Mouse (Mus musculus) stomach, embryonic 14.5 days (tissue): ENCODE measurements around the gene Celsr2. TPM values are rescaled to one million over a fixed set of nuclear protein-coding genes. Genes with fewer than 3 reads are reported as not detected.

Experiments
- ATAC-seq: fragments of 200-750 bp; cut with Nextera tagmentation; 2 replicates; pipeline ENCODE4 v1.8.0; 2017; ENCODE audit warnings: low read depth, moderate TSS enrichment; ENCODE audit not compliant: insufficient number of reproducible peaks, insufficient read depth, low FRiP score
- H3K27ac ChIP-seq: fragments of 300-500 bp; sonication (generic); 2 replicates; pipeline ENCODE4 v1.5.1; 2014; ENCODE audit warnings: mild to moderate bottlenecking, low read length, moderate library complexity, mixed read lengths
- H3K27me3 ChIP-seq: fragments of 300-500 bp; sonication (generic); 2 replicates; pipeline ENCODE4 v1.6.1; 2014; ENCODE audit warnings: low read length, control low read depth, mixed read lengths; ENCODE audit not compliant: control insufficient read depth, insufficient read depth
- H3K36me3 ChIP-seq: fragments of 300-500 bp; sonication (generic); 2 replicates; pipeline ENCODE4 v1.6.1; 2014; ENCODE audit warnings: mild to moderate bottlenecking, control low read depth, low read length, moderate library complexity, mixed read lengths; ENCODE audit not compliant: control insufficient read depth, insufficient read depth
- H3K4me1 ChIP-seq: fragments of 300-500 bp; sonication (generic); 2 replicates; pipeline ENCODE4 v1.6.1; 2014; ENCODE audit warnings: low read length, control low read depth, mixed read lengths; ENCODE audit not compliant: control insufficient read depth, insufficient read depth
- H3K4me2 ChIP-seq: fragments of 300-500 bp; sonication (generic); replicated peaks from 2 replicates; pipeline ENCODE4 v1.6.1; 2014; ENCODE audit warnings: low read depth, low read length, control low read depth
- H3K4me3 ChIP-seq: fragments of 300-500 bp; sonication (generic); 2 replicates; pipeline ENCODE4 v1.5.1; 2014; ENCODE audit warnings: low read depth, low read length, control low read depth
- H3K9ac ChIP-seq: fragments of 300-500 bp; sonication (generic); replicated peaks from 2 replicates; pipeline ENCODE4 v1.6.1; 2014; ENCODE audit warnings: low read depth, mild to moderate bottlenecking, control low read depth, low read length, moderate library complexity, mixed read lengths
- H3K9me3 ChIP-seq: fragments of 300-500 bp; sonication (generic); 2 replicates; pipeline ENCODE4 v1.6.1; 2016; ENCODE audit warnings: low read depth, low read length, control low read depth; ENCODE audit not compliant: control insufficient read depth
- WGBS: fragments of 180-500 bp; shearing (Covaris S2); extraction: QIAGEN DNeasy Blood & Tissue Kit; methylation state at CpG from one replicate; pipeline ENCODE4 v1.1.7; 2014; 5-methylcytosine and 5-hydroxymethylcytosine counted together
- polyA plus RNA-seq: library from polyadenylated mRNA; unstranded; fragments of >200 nt; fragmentation: Nextera tagmentation; extraction: Ambion mirVana; gene quantifications from 2 replicates; pipeline ENCODE4 v1.2.1, GENCODE M21; 2014

Celsr2 gene
- polyA plus RNA-seq, 1 experiment from 2014 or later: 20.6 TPM

DNA sequence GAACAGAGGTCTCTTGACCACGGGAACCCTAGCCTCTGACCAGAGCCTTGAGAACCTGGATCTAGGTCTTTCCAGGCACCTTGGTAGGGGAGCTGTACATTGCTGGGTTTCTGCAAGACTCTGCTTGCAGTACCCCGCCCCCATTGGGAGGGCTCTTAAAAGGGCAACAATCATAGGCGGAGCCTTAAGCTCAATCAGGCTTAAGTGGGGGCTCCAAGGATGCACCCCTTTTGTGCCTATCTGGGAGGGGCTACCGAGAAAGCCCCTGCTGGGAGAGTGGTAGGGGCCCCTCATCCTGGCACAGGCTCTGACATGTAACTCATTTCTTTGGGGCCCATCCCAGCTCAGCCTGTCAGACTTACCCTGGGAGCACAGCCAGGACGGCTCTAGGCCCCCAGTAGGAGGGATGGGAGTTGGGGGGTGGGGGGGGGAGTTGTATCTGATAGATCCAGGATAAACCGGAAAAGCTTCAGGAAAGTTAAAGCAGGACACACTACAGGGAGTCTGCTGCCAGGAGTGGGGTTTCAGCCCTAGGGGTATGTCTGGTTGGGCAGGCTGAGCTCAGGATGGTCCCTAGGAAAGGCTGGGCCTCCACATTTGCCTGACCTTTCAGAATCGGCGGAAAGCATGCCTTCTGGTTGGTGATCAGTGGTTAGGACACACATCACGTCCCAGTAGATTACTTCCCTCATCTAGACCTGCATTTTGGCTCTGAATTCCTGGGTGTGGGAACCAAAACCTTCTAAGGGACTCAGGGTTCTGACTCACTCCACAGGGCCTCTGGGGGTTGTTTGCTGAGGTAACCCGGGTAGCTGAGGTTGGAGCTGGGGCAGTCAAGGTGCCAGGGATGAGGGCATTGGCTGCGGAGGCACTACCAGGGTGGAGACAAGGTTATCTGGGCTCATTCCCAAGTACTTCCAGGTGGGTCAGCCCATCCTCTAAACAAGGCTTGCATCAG is 8.8 kb upstream of the Celsr2 start:
- Histone ChIP-seq H3K9ac (no peak overlapping the region), H3K36me3 (peaks cover 30% of the 10 kb centered on the region), H3K9me3 (no peaks in the 10 kb centered on the region), H3K27me3 (no peaks in the 10 kb centered on the region), H3K4me1 (peaks cover 17% of the 10 kb centered on the region), H3K4me3 (peak overlapping the region; percentile 8; the same call in 1 of the 2 replicates), H3K27ac (peak overlapping the region; percentile 12; the same call in 1 of the 2 replicates), H3K4me2 (peak overlapping the region; percentile 39)
- 20% methylated on average over 11 of the region's 11 CpGs for WGBS
- peak; percentile 63; the same call in 1 of the 2 replicates for ATAC-seq

DNA sequence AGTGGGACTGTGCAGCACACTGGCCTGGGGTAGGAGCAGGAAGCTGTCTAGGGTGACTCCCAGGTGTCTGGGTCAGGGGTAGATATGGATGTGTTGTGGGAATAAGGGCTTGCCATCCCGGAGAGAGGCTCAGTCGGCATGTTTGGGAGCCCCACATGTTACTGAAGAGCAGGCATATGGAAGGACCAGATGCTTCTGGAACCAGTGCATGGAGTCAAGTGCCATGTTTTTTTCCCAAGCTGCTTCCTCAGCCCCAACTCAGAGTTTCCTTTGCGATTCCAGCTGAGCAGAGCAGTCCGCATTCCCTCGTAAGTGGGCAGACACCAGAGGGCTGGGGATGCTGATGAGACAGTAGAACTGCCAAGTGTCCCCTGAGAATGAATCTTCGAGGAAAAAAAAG is 7.7 kb upstream of the Celsr2 start:
- H3K4me2 ChIP-seq: no peak overlapping the region
- no peak overlapping the region for H3K4me3 ChIP-seq
- no peak for ATAC-seq
- H3K4me1 ChIP-seq: peaks cover 20% of the 10 kb centered on the region
- no peaks in the 10 kb centered on the region for H3K27me3 ChIP-seq
- H3K9ac ChIP-seq: no peak overlapping the region
- peaks cover 21% of the 10 kb centered on the region for H3K36me3 ChIP-seq
- no peaks in the 10 kb centered on the region for H3K9me3 ChIP-seq
- 47% methylated on average over 6 of the region's 6 CpGs for WGBS
- H3K27ac ChIP-seq: no peak overlapping the region

DNA sequence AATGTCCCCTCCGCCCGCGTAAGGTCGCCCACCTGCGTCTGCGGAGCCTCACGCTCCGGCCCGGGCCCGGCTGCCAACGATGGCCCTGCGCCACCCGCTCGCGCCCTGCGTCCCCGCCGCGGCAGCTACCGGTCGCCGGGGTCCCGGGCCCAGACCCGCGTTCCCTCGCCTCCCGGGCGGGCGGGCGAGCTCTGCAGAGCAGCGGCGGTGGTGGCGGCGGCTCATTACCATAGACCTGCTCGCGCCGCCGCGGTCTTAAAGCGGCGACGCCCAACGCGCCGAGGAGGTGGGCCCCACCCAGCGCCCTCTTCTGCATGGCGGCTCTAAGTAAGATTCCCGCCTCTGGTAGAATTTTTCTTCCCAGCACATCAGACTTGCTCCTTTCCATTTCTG is 475 bp upstream of the Celsr2 start:
- Histone ChIP-seq H3K4me2 (peak overlapping the region; percentile 88), H3K36me3 (peaks cover 3% of the 10 kb centered on the region; the same call in 1 of the 2 replicates), H3K9ac (peak overlapping the region; percentile 57), H3K27me3 (0 out of 2 replicates have a peak, but pooled peaks cover 7% of the 10 kb centered on the region), H3K27ac (peak overlapping the region; percentile 56; the same call in 1 of the 2 replicates), H3K4me1 (peaks cover 15% of the 10 kb centered on the region), H3K9me3 (peaks cover 17% of the 10 kb centered on the region), H3K4me3 (peak overlapping the region; percentile 64)
- under 1% methylated on average over 45 of the region's 48 CpGs for WGBS
- ATAC-seq: peak; percentile 75

DNA sequence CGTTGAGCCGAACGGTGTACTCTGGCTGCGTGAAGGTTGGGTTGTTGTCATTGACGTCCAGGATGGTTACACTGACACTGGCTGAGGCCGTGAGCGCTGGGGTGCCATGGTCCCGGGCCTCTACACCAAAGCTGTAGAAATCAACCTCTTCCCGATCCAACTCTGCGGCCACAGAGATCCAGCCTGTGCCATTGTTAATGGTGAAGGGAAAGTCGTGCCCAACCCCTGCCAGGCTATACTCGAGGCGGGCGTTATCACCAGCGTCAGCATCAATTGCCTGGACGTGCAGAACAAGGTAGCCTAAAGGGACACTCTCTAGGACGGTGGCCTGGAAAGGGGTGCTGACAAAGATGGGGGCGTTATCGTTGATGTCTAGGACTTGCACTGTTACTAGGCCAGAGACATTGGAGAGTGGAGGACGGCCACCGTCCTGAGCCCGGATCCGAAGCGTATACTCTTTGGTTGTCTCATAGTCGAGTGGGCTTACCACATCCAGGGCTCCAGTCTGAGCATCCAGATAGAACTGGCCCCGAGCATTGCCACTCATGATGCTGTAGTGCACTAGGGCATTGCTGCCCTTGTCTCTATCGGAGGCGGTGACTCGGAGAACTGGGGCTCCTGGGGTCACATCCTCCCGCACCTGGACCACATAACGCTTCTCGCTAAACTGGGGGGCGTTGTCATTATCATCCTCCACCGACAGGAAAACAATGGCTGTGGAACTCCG is 1.6 kb downstream of the Celsr2 start:
- Histone ChIP-seq H3K27me3 (0 out of 2 replicates have a peak, but pooled peaks cover 7% of the 10 kb centered on the region), H3K4me3 (no peak overlapping the region), H3K9me3 (peaks cover 17% of the 10 kb centered on the region), H3K27ac (no peak overlapping the region), H3K9ac (no peak overlapping the region), H3K4me1 (peaks cover 17% of the 10 kb centered on the region), H3K4me2 (no peak overlapping the region), H3K36me3 (peaks cover 3% of the 10 kb centered on the region)
- no peak for ATAC-seq
- WGBS: 95% methylated on average over 35 of the region's 35 CpGs

DNA sequence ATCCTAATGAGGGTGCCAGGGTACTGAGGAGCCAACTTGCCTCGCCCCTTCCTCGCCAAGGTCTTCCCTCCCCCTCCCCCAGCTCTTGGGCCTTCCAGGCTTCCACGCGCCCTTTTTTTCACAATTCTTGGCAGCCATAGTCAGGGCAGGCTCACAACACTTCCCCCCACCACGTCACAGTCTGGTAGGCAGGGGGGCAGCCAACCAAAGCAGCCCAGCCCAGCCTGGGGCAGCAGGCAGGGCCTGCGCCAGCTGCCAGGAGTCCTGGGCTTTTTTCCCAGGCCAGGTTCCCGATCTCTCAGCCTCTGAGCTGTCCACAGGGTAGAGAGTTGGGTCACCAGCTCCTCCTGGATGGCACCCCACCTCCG is 3.6 kb downstream of the Celsr2 start:
- Histone ChIP-seq H3K36me3 (peaks cover 3% of the 10 kb centered on the region), H3K9me3 (peaks cover 17% of the 10 kb centered on the region), H3K27ac (peak overlapping the region; percentile 58; the same call in 1 of the 2 replicates), H3K4me2 (peak overlapping the region; percentile 24), H3K4me3 (0 out of 2 replicates have a peak overlapping the region, but pooled peaks have one; percentile 5), H3K27me3 (0 out of 2 replicates have a peak, but pooled peaks cover 3% of the 10 kb centered on the region), H3K9ac (no peak overlapping the region), H3K4me1 (peaks cover 15% of the 10 kb centered on the region)
- 0 out of 2 replicates have a peak, but pooled peaks have one; percentile 14 for ATAC-seq
- WGBS: 76% methylated on average over 8 of the region's 8 CpGs

DNA sequence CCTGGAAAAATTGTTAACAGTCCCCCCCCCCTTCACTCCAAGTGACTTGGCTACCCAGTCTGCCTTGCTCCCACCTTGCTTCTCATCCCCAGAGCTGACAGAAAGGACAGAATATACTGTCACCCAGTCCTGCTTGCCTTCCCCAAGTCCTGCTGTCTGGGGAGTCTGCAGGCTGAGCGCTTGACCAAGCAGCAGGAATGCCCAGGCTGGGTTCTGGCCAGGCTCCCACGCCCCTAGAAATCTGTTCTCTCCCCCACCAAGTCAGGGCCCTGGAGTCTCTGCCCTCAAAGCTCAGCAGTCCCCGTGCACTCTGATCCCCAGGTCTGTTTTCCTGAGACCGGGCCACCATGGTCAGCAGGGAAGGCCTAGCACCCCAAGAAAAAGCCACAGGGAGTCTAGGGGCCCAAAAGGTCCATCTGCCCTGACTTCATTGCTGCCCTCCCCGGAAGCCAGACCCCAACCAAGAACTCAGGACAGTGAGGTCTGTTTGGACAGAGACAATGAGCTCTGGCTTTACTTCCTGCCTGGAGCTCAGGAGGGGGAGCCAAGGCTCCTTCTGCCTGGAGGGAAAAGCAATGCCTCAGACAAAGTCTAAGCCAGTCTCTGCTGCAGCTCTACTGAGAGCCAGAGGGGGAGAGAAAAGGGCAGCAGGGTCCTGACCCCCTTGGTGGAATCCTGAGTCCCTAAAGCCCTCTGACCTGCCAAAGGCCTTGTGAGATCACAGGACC is 4.2 kb downstream of the Celsr2 start:
- 57% methylated on average over 5 of the region's 5 CpGs for WGBS
- H3K4me2 ChIP-seq: peak overlapping the region; percentile 24
- peaks cover 3% of the 10 kb centered on the region for H3K36me3 ChIP-seq
- H3K27ac ChIP-seq: peak overlapping the region; percentile 58; the same call in 1 of the 2 replicates
- H3K27me3 ChIP-seq: no peaks in the 10 kb centered on the region
- no peak overlapping the region; the same call in 1 of the 2 replicates for H3K9ac ChIP-seq
- peak overlapping the region; percentile 13 for H3K4me3 ChIP-seq
- no peak for ATAC-seq
- H3K9me3 ChIP-seq: peaks cover 17% of the 10 kb centered on the region
- H3K4me1 ChIP-seq: peaks cover 15% of the 10 kb centered on the region

DNA sequence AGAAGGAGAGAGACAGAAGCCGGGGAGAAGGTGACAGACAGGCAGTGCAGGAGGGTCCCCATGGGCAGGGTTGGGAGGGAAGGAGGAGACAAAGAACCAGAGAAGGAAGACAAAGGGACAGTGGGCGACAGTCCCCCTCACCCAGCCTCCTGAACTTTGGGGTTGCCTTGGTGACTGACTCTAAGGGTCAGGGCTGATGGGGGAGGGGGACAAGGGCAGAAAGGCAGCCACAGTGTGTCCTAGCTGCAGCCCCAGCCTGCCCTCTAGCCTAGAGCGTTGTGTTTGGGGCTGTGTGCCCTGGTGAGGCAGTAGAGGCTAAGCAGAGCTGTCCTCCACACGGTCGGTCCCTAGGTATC is 5.0 kb downstream of the Celsr2 start:
- 27% methylated on average over 5 of the region's 5 CpGs for WGBS
- Histone ChIP-seq H3K4me2 (peak overlapping the region; percentile 24), H3K9me3 (peaks cover 17% of the 10 kb centered on the region), H3K27ac (0 out of 2 replicates have a peak overlapping the region, but pooled peaks have one; percentile 21), H3K27me3 (no peaks in the 10 kb centered on the region), H3K9ac (no peak overlapping the region; the same call in 1 of the 2 replicates), H3K36me3 (peaks cover 3% of the 10 kb centered on the region), H3K4me1 (peaks cover 15% of the 10 kb centered on the region), H3K4me3 (peak overlapping the region; percentile 13)
- ATAC-seq: 0 out of 2 replicates have a peak, but pooled peaks have one; percentile 26
